Mouse (Mus musculus) lung, embryonic 16.5 days (tissue): Measurements from ENCODE around the gene Grik4. TPM values are rescaled to one million over a fixed set of nuclear protein-coding genes. Genes with fewer than 3 reads are reported as not detected.

Experiments used
- ATAC-seq: fragments of 200-750 bp; cut with Nextera tagmentation; 2 replicates; pipeline ENCODE4 v1.8.0; 2017; ENCODE audit warnings: low read depth, mild to moderate bottlenecking, moderate library complexity
- H3K27ac ChIP-seq: fragments of 300-500 bp; sonication (generic); 2 replicates; pipeline ENCODE4 v1.5.1; 2014; ENCODE audit warnings: mild to moderate bottlenecking, control low read depth, low read length
- H3K27me3 ChIP-seq: fragments of 300-500 bp; sonication (generic); 2 replicates; pipeline ENCODE4 v1.6.1; 2014; ENCODE audit warnings: low read depth, low read length, mixed read lengths; ENCODE audit not compliant: control insufficient read depth, insufficient read depth
- H3K36me3 ChIP-seq: fragments of 300-500 bp; sonication (generic); 2 replicates; pipeline ENCODE4 v1.6.1; 2014; ENCODE audit warnings: low read length; ENCODE audit not compliant: control insufficient read depth, insufficient read depth
- H3K4me1 ChIP-seq: fragments of 300-500 bp; sonication (generic); replicated peaks from 2 replicates; pipeline ENCODE4 v1.6.1; 2014; ENCODE audit warnings: low read length, mixed read lengths; ENCODE audit not compliant: control insufficient read depth, insufficient read depth
- H3K4me2 ChIP-seq: fragments of 300-500 bp; sonication (generic); 2 replicates; pipeline ENCODE4 v1.6.1; 2014; ENCODE audit warnings: low read depth, low read length, control low read depth
- H3K4me3 ChIP-seq: fragments of 300-500 bp; sonication (generic); 2 replicates; pipeline ENCODE4 v1.5.1; 2014; ENCODE audit warnings: mild to moderate bottlenecking, low read length, control low read depth
- H3K9ac ChIP-seq: fragments of 300-500 bp; sonication (generic); 2 replicates; pipeline ENCODE4 v1.6.1; 2014; ENCODE audit warnings: low read length, control low read depth
- H3K9me3 ChIP-seq: fragments of 300-500 bp; sonication (generic); 2 replicates; pipeline ENCODE4 v1.6.1; 2016; ENCODE audit warnings: low read length; ENCODE audit not compliant: control insufficient read depth
- WGBS: fragments of 180-500 bp; shearing (Covaris S2); extraction: QIAGEN DNeasy Blood & Tissue Kit; methylation state at CpG from one replicate; pipeline ENCODE4 v1.1.7; 2014; 5-methylcytosine and 5-hydroxymethylcytosine counted together
- polyA plus RNA-seq: library from polyadenylated mRNA; unstranded; fragments of >200 nt; fragmentation: Nextera tagmentation; extraction: Ambion mirVana; gene quantifications from 2 replicates; pipeline ENCODE4 v1.2.1, GENCODE M21; 2015

The Grik4 gene
- polyA plus RNA-seq, 1 experiment from 2014 or later = 2.3 TPM

DNA sequence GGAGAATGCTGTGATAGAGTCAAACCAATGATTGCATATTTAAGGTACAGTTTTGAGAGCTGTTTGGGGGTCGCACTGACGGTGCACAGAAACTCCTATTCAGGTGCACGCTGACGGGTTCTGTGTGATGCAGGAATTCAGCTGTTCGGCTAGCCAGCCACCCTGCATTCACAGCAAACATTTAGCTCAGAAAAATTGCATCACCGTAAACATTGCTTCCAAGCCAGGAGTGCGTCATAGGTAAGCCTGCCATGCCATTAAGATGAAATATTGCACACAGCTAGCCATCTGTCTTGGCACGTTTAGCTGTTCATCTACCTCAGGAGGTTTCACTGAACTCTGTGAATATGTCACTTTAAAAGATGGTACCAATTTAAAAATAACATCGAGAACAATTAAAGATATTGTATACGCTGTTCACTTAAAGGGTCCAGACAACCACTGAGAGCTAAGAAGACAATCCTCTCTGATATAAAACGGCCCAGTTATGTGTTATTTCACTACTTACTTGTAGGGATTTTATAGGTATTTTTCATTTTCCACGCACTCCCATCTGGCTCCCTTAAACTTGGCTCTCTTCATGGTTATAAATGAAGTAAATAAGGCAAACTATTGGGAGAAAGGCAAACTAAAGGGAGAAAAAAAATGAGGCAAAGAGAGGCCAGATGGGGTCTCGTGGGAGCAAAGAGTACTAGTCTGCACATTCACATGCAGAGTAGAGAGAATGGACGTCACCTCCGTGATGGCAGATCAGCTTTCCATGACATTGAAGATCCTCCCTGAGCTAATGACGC is 453.5 kb downstream of the Grik4 start:
- no peak overlapping the region for H3K4me2 ChIP-seq
- no peak for ATAC-seq
- WGBS = 80% methylated on average over 16 of the region's 16 CpGs
- H3K27me3 ChIP-seq = no peaks in the 10 kb centered on the region
- no peaks in the 10 kb centered on the region for H3K4me1 ChIP-seq
- no peaks in the 10 kb centered on the region for H3K36me3 ChIP-seq
- no peak overlapping the region for H3K4me3 ChIP-seq
- H3K27ac ChIP-seq = no peak overlapping the region
- no peak overlapping the region for H3K9ac ChIP-seq
- no peaks in the 10 kb centered on the region for H3K9me3 ChIP-seq

DNA sequence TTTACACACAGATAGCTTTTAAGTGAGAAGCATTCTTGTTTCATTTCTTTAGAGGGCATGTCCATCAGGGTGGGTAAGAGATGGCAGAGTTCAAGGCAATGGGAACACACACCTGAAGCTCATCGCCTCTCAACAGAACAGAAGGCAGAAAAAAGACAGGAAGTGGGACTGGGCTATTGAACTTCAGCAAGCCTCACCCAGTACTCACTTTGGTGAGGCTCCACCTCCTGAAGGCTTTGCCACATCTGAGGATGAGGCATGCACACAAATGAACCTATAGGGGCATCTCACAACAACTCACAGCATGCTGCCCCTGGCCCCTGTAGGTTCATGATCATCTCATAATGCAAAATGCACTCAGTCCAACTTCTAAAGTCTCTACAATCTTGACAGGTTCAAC is 456.2 kb downstream of the Grik4 start:
- Histone ChIP-seq H3K9me3 (no peaks in the 10 kb centered on the region), H3K4me3 (no peak overlapping the region), H3K27ac (no peak overlapping the region), H3K4me2 (no peak overlapping the region), H3K4me1 (no peaks in the 10 kb centered on the region), H3K9ac (no peak overlapping the region), H3K36me3 (no peaks in the 10 kb centered on the region), H3K27me3 (no peaks in the 10 kb centered on the region)
- 89% methylated on average over 1 of the region's 1 CpGs for WGBS
- ATAC-seq = no peak

DNA sequence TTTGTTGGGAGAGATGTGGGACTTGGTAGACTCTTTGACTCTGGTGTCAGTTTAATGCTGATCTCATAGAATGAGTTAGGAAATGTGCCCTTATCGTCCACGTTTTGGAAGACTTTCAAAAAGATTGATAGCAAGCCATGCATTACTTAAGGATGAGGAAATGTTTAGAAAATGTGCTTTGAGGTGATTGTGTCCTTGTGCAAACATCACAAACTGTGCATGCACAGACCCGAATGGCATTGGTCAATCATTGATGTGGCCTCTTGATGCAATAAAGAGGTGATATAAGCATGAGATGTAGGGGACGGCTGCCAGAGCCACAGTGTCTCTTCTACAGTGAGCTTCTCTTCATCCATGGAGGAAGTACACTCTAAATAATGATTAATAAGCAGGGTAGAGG is 457.4 kb downstream of the Grik4 start:
- Histone ChIP-seq H3K36me3 (no peaks in the 10 kb centered on the region), H3K9me3 (no peaks in the 10 kb centered on the region), H3K27me3 (no peaks in the 10 kb centered on the region), H3K4me3 (no peak overlapping the region), H3K4me2 (no peak overlapping the region), H3K9ac (no peak overlapping the region), H3K4me1 (no peaks in the 10 kb centered on the region), H3K27ac (no peak overlapping the region)
- ATAC-seq = no peak
- 37% methylated on average over 4 of the region's 4 CpGs for WGBS

DNA sequence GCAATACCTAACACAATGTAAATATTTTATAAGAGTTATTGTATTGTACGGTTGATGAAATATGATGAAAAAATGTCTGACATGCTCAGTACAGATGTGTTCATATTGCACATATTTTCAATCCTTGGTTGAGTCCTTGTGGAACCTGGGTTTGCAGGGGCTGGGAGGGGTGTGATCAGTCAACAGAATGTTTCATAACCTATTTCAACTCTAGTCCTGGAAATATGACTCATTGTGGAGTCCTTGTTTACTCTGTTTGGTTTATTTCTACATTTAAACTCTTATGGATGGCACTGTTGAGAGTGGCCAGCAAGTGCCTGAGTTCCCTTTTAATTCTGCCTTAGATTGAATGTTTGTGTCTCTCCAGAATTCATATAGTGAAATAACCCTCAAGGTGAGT is 459.6 kb downstream of the Grik4 start:
- H3K27ac ChIP-seq = no peak overlapping the region
- no peak overlapping the region for H3K4me2 ChIP-seq
- no peaks in the 10 kb centered on the region for H3K9me3 ChIP-seq
- H3K4me1 ChIP-seq = no peaks in the 10 kb centered on the region
- no peak overlapping the region for H3K4me3 ChIP-seq
- H3K9ac ChIP-seq = no peak overlapping the region
- 76% methylated on average over 1 of the region's 1 CpGs for WGBS
- no peak for ATAC-seq
- H3K27me3 ChIP-seq = no peaks in the 10 kb centered on the region
- H3K36me3 ChIP-seq = no peaks in the 10 kb centered on the region

DNA sequence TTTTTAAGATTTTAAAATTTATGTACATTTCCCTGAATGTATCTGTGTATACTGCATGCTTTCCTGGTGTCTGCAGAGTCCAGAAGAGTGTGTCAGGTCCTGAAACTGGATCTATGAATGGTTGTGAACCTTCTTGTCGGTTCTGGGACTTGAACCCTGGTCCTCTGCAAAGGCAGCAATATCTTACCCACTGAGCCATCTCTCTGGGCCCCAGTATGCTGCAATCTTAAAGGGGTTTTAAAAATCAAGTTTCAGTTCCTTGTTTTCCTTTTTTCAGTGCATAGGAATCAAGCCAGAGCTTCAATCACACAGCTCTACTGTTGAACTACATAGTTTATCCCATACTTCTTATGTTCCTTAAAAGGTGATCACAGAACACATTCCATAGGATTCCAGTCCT is 461.3 kb downstream of the Grik4 start:
- Histone ChIP-seq H3K36me3 (no peaks in the 10 kb centered on the region), H3K4me3 (no peak overlapping the region), H3K9ac (no peak overlapping the region), H3K4me2 (no peak overlapping the region), H3K27ac (no peak overlapping the region), H3K4me1 (no peaks in the 10 kb centered on the region), H3K27me3 (no peaks in the 10 kb centered on the region), H3K9me3 (no peaks in the 10 kb centered on the region)
- no peak for ATAC-seq
- 77% methylated on average over 1 of the region's 1 CpGs for WGBS

DNA sequence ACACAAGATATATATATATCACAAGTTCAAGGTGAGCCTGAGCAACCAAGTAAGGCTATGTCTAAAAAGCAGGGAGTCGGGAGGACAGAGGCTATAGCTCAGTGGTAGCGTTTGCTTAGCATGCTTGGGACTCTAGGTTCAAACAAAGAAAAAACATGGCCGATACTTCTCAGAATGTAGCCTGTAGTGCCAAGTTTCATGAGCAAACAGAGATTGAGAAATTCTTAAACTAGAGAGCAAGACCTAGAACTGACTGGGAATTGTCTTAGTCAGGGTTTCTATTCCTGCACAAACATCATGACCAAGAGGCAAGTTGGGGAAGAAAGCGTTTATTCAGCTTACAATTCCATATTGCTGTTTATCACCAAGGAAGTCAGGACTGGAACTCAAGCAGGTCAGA is 468.1 kb downstream of the Grik4 start:
- Histone ChIP-seq H3K36me3 (no peaks in the 10 kb centered on the region), H3K9ac (no peak overlapping the region), H3K4me3 (no peak overlapping the region), H3K4me1 (peaks cover 6% of the 10 kb centered on the region), H3K27me3 (no peaks in the 10 kb centered on the region), H3K4me2 (no peak overlapping the region), H3K9me3 (no peaks in the 10 kb centered on the region), H3K27ac (no peak overlapping the region)
- 51% methylated on average over 4 of the region's 4 CpGs for WGBS
- no peak for ATAC-seq

DNA sequence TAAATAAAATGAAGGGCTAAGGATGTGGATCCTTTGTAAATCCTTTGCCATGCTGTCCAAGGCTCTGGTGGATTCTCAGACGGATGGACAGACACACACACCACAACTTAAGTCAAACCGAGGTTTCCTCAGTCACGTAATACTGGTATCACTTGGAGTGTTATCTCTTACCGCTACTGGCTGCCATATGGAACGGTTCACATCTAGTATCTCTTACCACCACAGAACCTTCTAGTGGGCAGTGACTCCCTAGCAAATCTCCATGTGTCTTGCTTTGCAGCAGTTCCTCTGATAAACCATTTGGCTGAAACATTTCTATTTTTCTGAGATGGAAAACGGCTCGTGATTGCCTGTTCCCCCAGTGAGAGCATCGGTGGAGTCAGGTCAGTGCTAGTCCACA is 470.0 kb downstream of the Grik4 start:
- no peak overlapping the region for H3K4me3 ChIP-seq
- H3K27me3 ChIP-seq = no peaks in the 10 kb centered on the region
- ATAC-seq = no peak
- H3K36me3 ChIP-seq = no peaks in the 10 kb centered on the region
- no peak overlapping the region for H3K27ac ChIP-seq
- no peaks in the 10 kb centered on the region for H3K9me3 ChIP-seq
- H3K4me1 ChIP-seq = peaks cover 12% of the 10 kb centered on the region
- H3K9ac ChIP-seq = no peak overlapping the region
- H3K4me2 ChIP-seq = no peak overlapping the region
- 64% methylated on average over 8 of the region's 8 CpGs for WGBS

DNA sequence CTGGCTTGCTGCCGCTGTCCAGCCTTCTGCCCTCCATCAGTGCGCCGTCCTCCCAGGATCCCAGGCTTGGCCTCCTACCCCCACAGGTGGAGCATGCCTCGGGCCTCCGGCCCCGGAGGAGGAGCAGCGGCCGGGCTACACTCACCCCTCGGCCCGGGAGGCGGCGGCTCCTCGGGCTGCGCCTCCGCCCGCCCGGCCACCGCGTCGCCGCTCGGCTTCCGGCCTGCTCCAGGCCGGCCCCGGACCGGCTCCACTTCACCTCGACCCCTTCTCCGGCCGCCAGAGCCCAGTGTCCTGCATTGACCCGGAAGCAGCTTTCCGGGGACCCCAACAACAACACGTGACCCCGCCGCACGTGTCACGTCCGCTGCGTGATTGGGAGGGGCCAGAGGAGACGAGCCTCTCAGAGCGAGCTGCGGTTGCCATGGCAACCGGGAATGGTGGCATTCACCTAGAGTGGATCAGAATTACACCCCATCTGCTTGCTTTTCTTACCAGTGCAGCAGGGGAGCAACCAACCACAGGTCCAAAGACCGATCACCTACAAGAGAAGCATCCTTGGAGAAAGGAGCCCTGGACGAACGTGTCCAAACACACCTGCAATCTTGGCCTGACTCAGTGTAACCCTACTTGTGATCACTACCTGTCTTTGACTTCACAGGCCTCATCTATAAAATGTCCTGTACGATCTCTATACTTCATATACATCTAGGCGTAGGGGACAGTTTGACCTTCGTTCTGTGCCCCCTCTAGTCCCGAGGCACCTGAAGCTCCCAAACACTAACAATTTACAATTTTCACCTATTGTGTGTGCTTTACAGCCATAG is 472.2 kb downstream of the Grik4 start:
- ATAC-seq = peak; percentile 88
- peak overlapping the region; percentile 63 for H3K4me3 ChIP-seq
- H3K4me2 ChIP-seq = peak overlapping the region; percentile 70
- no peaks in the 10 kb centered on the region for H3K9me3 ChIP-seq
- WGBS = 6% methylated on average over 47 of the region's 49 CpGs
- no peaks in the 10 kb centered on the region for H3K27me3 ChIP-seq
- peak overlapping the region; percentile 80 for H3K9ac ChIP-seq
- H3K27ac ChIP-seq = peak overlapping the region; percentile 78
- H3K4me1 ChIP-seq = peaks cover 18% of the 10 kb centered on the region
- no peaks in the 10 kb centered on the region for H3K36me3 ChIP-seq

DNA sequence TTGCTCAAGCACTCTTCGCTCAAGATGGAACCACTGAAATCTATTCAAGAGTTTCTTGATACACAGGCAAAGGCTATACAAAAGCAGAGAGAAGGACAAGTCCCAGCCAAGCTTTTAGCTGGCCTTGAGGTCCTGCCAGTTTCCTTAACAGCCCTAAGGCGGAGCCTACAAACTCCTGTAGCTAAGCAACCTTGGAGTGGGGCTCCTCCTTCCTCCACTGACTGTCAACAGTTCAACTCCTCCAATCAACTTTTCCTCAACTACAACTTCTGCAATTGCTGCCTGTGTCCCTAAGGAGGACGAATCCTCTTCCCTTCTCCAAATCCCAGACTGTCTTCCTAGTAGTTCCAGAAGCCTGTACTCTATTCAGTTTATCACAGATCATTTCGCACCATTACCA is 473.1 kb downstream of the Grik4 start:
- Histone ChIP-seq H3K9ac (peak overlapping the region; percentile 80), H3K27ac (peak overlapping the region; percentile 78)
- ATAC-seq = peak; percentile 64

More for the DNA sequence above, 473.1 kb downstream of the Grik4 start:
- H3K27me3 ChIP-seq = no peaks in the 10 kb centered on the region
- H3K4me2 ChIP-seq = peak overlapping the region; percentile 70
- WGBS = 29% methylated on average over 4 of the region's 4 CpGs
- H3K4me3 ChIP-seq = peak overlapping the region; percentile 63
- no peaks in the 10 kb centered on the region for H3K9me3 ChIP-seq
- H3K36me3 ChIP-seq = no peaks in the 10 kb centered on the region
- H3K4me1 ChIP-seq = peaks cover 20% of the 10 kb centered on the region
